Mouse (Mus musculus) midbrain, embryonic 13.5 days (tissue): ENCODE measurements around the gene Hoxc10. TPM values are rescaled to one million over a fixed set of nuclear protein-coding genes. Genes with fewer than 3 reads are reported as not detected.
A peak's percentile ranks its signal among the peaks of the same experiment; 100 is the strongest.

Source experiments
- ATAC-seq: fragments of 200-750 bp; cut with Nextera tagmentation; 2 replicates; pipeline ENCODE4 v1.8.0; 2017; ENCODE audit warnings: mild to moderate bottlenecking, moderate TSS enrichment, moderate library complexity
- H3K27ac ChIP-seq: fragments of 300-500 bp; sonication (generic); 2 replicates; pipeline ENCODE4 v1.5.1; 2015; ENCODE audit warnings: inconsistent platforms, mild to moderate bottlenecking, moderate library complexity
- H3K27me3 ChIP-seq: fragments of 300-500 bp; sonication (generic); 2 replicates; pipeline ENCODE4 v1.6.1; 2015; ENCODE audit warnings: mild to moderate bottlenecking, inconsistent platforms
- H3K36me3 ChIP-seq: fragments of 300-500 bp; sonication (generic); 2 replicates; pipeline ENCODE4 v1.6.1; 2015; ENCODE audit warnings: mild to moderate bottlenecking, inconsistent platforms
- H3K4me1 ChIP-seq: fragments of 300-500 bp; sonication (generic); replicated peaks from 2 replicates; pipeline ENCODE4 v1.6.1; 2015; ENCODE audit warnings: inconsistent platforms
- H3K4me2 ChIP-seq: fragments of 300-500 bp; sonication (generic); replicated peaks from 2 replicates; pipeline ENCODE4 v1.6.1; 2015; ENCODE audit warnings: moderate library complexity, mild to moderate bottlenecking, inconsistent platforms
- H3K4me3 ChIP-seq: fragments of 300-500 bp; sonication (generic); replicated peaks from 2 replicates; pipeline ENCODE4 v1.5.1; 2015; ENCODE audit warnings: mild to moderate bottlenecking, inconsistent platforms
- H3K9ac ChIP-seq: fragments of 300-500 bp; sonication (generic); replicated peaks from 2 replicates; pipeline ENCODE4 v1.6.1; 2015; ENCODE audit warnings: mild to moderate bottlenecking, inconsistent platforms
- H3K9me3 ChIP-seq: fragments of 300-500 bp; sonication (generic); 2 replicates; pipeline ENCODE4 v1.6.1; 2016; ENCODE audit warnings: mild to moderate bottlenecking, inconsistent platforms
- WGBS: fragments of 180-500 bp; shearing (Covaris S2); methylation state at CpG from one replicate; pipeline ENCODE4 v1.1.7; 2015; 5-methylcytosine and 5-hydroxymethylcytosine counted together
- polyA plus RNA-seq: library from polyadenylated mRNA; unstranded; fragments of >200 nt; fragmentation: Nextera tagmentation; extraction: Ambion mirVana; gene quantifications from 2 replicates; pipeline ENCODE4 v1.2.1, GENCODE M21; 2015

Hoxc10 gene
- not detected in 2 replicates for polyA plus RNA-seq

GRCm38 (mm10) chr15:102966776-102967311, at the start of gene Hoxc10:
Gene Hoxc10, plus strand, starts transcription at chr15:102966796.
- ATAC-seq = 0 out of 2 replicates have a peak, but pooled peaks have one; percentile 43
- Histone ChIP-seq H3K27ac (no peak within 1 kb of the TSS), H3K27me3 (peaks cover 98% of the 10 kb centered on the region), H3K36me3 (no peaks in the 10 kb centered on the region), H3K4me1 (peaks cover 5% of the 10 kb centered on the region), H3K9ac (no peak within 1 kb of the TSS), H3K4me3 (no peak within 1 kb of the TSS), H3K9me3 (no peaks in the 10 kb centered on the region), H3K4me2 (peak within 1 kb of the TSS; percentile 25; the same call in 1 of the 2 replicates)
- 2% methylated on average over 24 of the region's 27 CpGs for WGBS

- H3K9ac ChIP-seq = no peak overlapping the region
- peaks cover 9% of the 10 kb centered on the region for H3K4me1 ChIP-seq
- H3K36me3 ChIP-seq = no peaks in the 10 kb centered on the region
- no peak for ATAC-seq
- peaks cover 97% of the 10 kb centered on the region for H3K27me3 ChIP-seq
- WGBS = 1% methylated on average over 20 of the region's 20 CpGs
- no peak overlapping the region for H3K27ac ChIP-seq
- no peak overlapping the region for H3K4me2 ChIP-seq
- no peak overlapping the region for H3K4me3 ChIP-seq
- H3K9me3 ChIP-seq = no peaks in the 10 kb centered on the region
Measured at GRCm38 (mm10) chr15:102917972-102918572, 48.5 kb upstream of the Hoxc10 start.

GRCm38 (mm10) chr15:102918611-102919265, 47.9 kb upstream of the Hoxc10 start:
- Histone ChIP-seq H3K4me1 (peaks cover 9% of the 10 kb centered on the region), H3K4me3 (no peak overlapping the region), H3K9ac (no peak overlapping the region), H3K36me3 (no peaks in the 10 kb centered on the region), H3K27ac (no peak overlapping the region), H3K27me3 (peaks cover 97% of the 10 kb centered on the region), H3K9me3 (no peaks in the 10 kb centered on the region), H3K4me2 (no peak overlapping the region)
- 1% methylated on average over 7 of the region's 7 CpGs for WGBS
- no peak for ATAC-seq

GRCm38 (mm10) chr15:102919336-102920180, 47.0 kb upstream of the Hoxc10 start:
- ATAC-seq = no peak
- WGBS = 2% methylated on average over 12 of the region's 12 CpGs
- Histone ChIP-seq H3K36me3 (no peaks in the 10 kb centered on the region), H3K27me3 (peaks cover 99% of the 10 kb centered on the region), H3K4me1 (peaks cover 9% of the 10 kb centered on the region), H3K4me3 (no peak overlapping the region), H3K9ac (no peak overlapping the region), H3K9me3 (no peaks in the 10 kb centered on the region), H3K4me2 (peak overlapping the region; percentile 43; the same call in 1 of the 2 replicates), H3K27ac (no peak overlapping the region)

GRCm38 (mm10) chr15:102920619-102921018, 46.0 kb upstream of the Hoxc10 start:
- peak; percentile 85; the same call in 1 of the 2 replicates for ATAC-seq
- Histone ChIP-seq H3K9me3 (no peaks in the 10 kb centered on the region), H3K27ac (no peak overlapping the region), H3K4me2 (peak overlapping the region; percentile 43), H3K4me1 (peaks cover 9% of the 10 kb centered on the region), H3K36me3 (no peaks in the 10 kb centered on the region), H3K27me3 (peaks cover 99% of the 10 kb centered on the region), H3K9ac (no peak overlapping the region), H3K4me3 (peak overlapping the region; percentile 14)
- WGBS = under 1% methylated on average over 20 of the region's 20 CpGs

GRCm38 (mm10) chr15:102921053-102922011, 45.3 kb upstream of the Hoxc10 start, which contains the start of gene Hoxc13:
Gene Hoxc13, plus strand, starts transcription at chr15:102921103.
- Histone ChIP-seq H3K27ac (no peak within 1 kb of the TSS), H3K9ac (no peak within 1 kb of the TSS), H3K4me1 (peaks cover 9% of the 10 kb centered on the region), H3K9me3 (no peaks in the 10 kb centered on the region), H3K36me3 (no peaks in the 10 kb centered on the region), H3K27me3 (peaks cover 99% of the 10 kb centered on the region), H3K4me2 (peak within 1 kb of the TSS; percentile 43), H3K4me3 (peak within 1 kb of the TSS; percentile 23)
- WGBS = under 1% methylated on average over 81 of the region's 88 CpGs
- ATAC-seq = peak; percentile 69

- Histone ChIP-seq H3K4me2 (no peak overlapping the region), H3K9ac (no peak overlapping the region), H3K4me1 (peaks cover 9% of the 10 kb centered on the region), H3K27ac (no peak overlapping the region), H3K9me3 (no peaks in the 10 kb centered on the region), H3K27me3 (peaks cover 99% of the 10 kb centered on the region), H3K4me3 (no peak overlapping the region), H3K36me3 (no peaks in the 10 kb centered on the region)
- WGBS = under 1% methylated on average over 23 of the region's 24 CpGs
- no peak for ATAC-seq
Measured at GRCm38 (mm10) chr15:102922012-102922362, 44.6 kb upstream of the Hoxc10 start.

GRCm38 (mm10) chr15:102922636-102923500, 43.7 kb upstream of the Hoxc10 start:
- no peaks in the 10 kb centered on the region for H3K36me3 ChIP-seq
- H3K27me3 ChIP-seq = peaks cover 99% of the 10 kb centered on the region
- no peak overlapping the region for H3K27ac ChIP-seq
- no peak for ATAC-seq
- H3K4me2 ChIP-seq = no peak overlapping the region
- H3K9ac ChIP-seq = no peak overlapping the region
- H3K4me1 ChIP-seq = peaks cover 9% of the 10 kb centered on the region
- no peaks in the 10 kb centered on the region for H3K9me3 ChIP-seq
- WGBS = 12% methylated on average over 6 of the region's 6 CpGs
- H3K4me3 ChIP-seq = no peak overlapping the region

GRCm38 (mm10) chr15:102927032-102927645, 39.5 kb upstream of the Hoxc10 start:
- H3K27ac ChIP-seq = no peak overlapping the region
- H3K4me1 ChIP-seq = no peaks in the 10 kb centered on the region
- H3K9me3 ChIP-seq = no peaks in the 10 kb centered on the region
- WGBS = under 1% methylated on average over 40 of the region's 40 CpGs
- peaks cover 99% of the 10 kb centered on the region for H3K27me3 ChIP-seq
- no peak overlapping the region for H3K4me2 ChIP-seq
- no peak overlapping the region for H3K9ac ChIP-seq
- no peaks in the 10 kb centered on the region for H3K36me3 ChIP-seq
- ATAC-seq = no peak
- no peak overlapping the region for H3K4me3 ChIP-seq

- Histone ChIP-seq H3K9me3 (no peaks in the 10 kb centered on the region), H3K4me3 (no peak overlapping the region), H3K4me1 (no peaks in the 10 kb centered on the region), H3K27me3 (peaks cover 100% of the 10 kb centered on the region), H3K36me3 (no peaks in the 10 kb centered on the region), H3K4me2 (no peak overlapping the region), H3K27ac (no peak overlapping the region), H3K9ac (no peak overlapping the region)
- ATAC-seq = no peak
- WGBS = under 1% methylated on average over 23 of the region's 23 CpGs
Measured at GRCm38 (mm10) chr15:102931706-102932358, 34.8 kb upstream of the Hoxc10 start.
